Mouse (Mus musculus): ENCODE measurements around the gene Gm9964.
"Not testable (repeated sequence)": the region's sequence is repeated elsewhere in the genome, so short reads cannot be mapped to it uniquely, and the experiment has no call there.

Gene Gm9964

GRCm38 (mm10) chr11:79296856-79297491, at the start of gene Gm9964:
Gm9964 (minus strand) TSS chr11:79296906.
- no peak for DNase-seq

GRCm38 (mm10) chr11:79339808-79340781, 43.4 kb upstream of the Gm9964 start:
- peak; percentile 60 to 64 for DNase-seq

- peak; percentile 96 to 97 for DNase-seq
These were observed 42.6 kb upstream of the Gm9964 start, which contains the start of gene Nf1 for GRCm38 (mm10) chr11:79339234-79339807. Nf1 (plus strand) TSS chr11:79339693.

- DNase-seq: no peak
These were observed 41.9 kb upstream of the Gm9964 start for GRCm38 (mm10) chr11:79338621-79339020.

GRCm38 (mm10) chr11:79336722-79337267, 40.1 kb upstream of the Gm9964 start:
- DNase-seq: peak in 1 of 2 experiments; percentile 16

- no peak for DNase-seq
These were observed 38.4 kb upstream of the Gm9964 start for GRCm38 (mm10) chr11:79335077-79335476.

GRCm38 (mm10) chr11:79329585-79329984, 32.9 kb upstream of the Gm9964 start:
- DNase-seq: no peak

- no peak for DNase-seq
These were observed 31.4 kb upstream of the Gm9964 start for GRCm38 (mm10) chr11:79328060-79328459.

GRCm38 (mm10) chr11:79327106-79327505, 30.4 kb upstream of the Gm9964 start:
- DNase-seq: no peak

- peak; percentile 21 to 49 for DNase-seq
These were observed 29.0 kb upstream of the Gm9964 start for GRCm38 (mm10) chr11:79325663-79326062.

- DNase-seq: no peak
These were observed 27.4 kb upstream of the Gm9964 start for GRCm38 (mm10) chr11:79323985-79324685.

GRCm38 (mm10) chr11:79319807-79320206, 23.1 kb upstream of the Gm9964 start:
- peak; percentile 11 to 45 for DNase-seq

GRCm38 (mm10) chr11:79316807-79317345, 20.2 kb upstream of the Gm9964 start:
- DNase-seq: no peak

- no peak for DNase-seq
These were observed 13.8 kb upstream of the Gm9964 start for GRCm38 (mm10) chr11:79310467-79310866.

GRCm38 (mm10) chr11:79307560-79308200, 11.0 kb upstream of the Gm9964 start:
- peak; percentile 20 to 32 for DNase-seq

GRCm38 (mm10) chr11:79306996-79307395, 10.3 kb upstream of the Gm9964 start:
- peak; percentile 75 to 83 for DNase-seq

GRCm38 (mm10) chr11:79306510-79306909, 9.8 kb upstream of the Gm9964 start:
- peak; percentile 50 to 60 for DNase-seq

- DNase-seq: peak; percentile 21 to 31
These were observed 9.1 kb upstream of the Gm9964 start for GRCm38 (mm10) chr11:79305697-79306340.

- not testable (repeated sequence) for DNase-seq
These were observed 7.5 kb upstream of the Gm9964 start for GRCm38 (mm10) chr11:79304245-79304644.

GRCm38 (mm10) chr11:79303109-79303508, 6.4 kb upstream of the Gm9964 start:
- no peak for DNase-seq

Measured in lung, postnatal 4 days (tissue).